Mouse (Mus musculus): ENCODE data around the gene Cherp.

The Cherp gene

DNA sequence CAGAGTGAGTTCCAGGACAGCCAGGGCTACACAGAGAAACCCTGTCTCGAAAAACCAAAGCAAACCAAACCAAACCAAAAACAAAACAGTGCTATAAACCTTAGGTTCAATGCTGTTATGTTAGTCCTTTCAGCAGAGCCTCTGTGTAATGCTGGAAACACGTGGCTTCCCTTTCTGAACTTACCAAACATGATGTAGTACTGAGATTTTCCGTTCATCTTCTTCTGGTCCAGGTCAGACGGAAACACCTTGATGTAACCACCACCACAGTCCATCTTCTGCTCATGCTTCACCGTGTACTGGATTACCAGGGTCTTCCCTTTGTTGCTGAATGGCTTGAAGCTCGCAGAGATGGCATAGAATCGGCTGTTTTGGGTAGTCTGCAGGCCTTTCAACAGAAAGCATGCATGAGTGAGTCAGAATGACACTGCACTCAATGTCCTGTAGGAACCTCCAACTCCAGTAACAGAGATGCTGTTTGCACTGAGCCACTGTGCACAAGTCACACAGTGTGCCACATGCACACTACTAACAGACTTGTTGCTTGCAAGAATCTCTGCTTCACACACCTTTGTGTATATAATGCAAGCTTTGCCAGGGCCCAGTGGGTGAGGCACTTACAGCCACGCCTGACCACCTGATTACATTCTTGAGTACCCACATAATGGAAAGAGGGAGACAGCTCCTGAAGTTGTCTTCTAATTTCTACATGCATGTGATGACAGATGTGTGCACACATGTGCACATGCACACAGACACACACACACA, 36.6 kb downstream of the Cherp start:
- H3K36me3 ChIP-seq (ENCODE audit: insufficient read depth, low read length): no peaks in the 10 kb centered on the region
- H3K9me3 ChIP-seq (ENCODE audit: low read length): no peaks in the 10 kb centered on the region
- TF ChIP-seq CTCF (conservative IDR thresholded peaks at IDR 0.05; ENCODE audit: low read length): no peak
- TF ChIP-seq NANOG (IDR thresholded peaks at IDR 0.05; ENCODE audit: borderline replicate concordance, low read length): no peak
- TF ChIP-seq POU5F1 (IDR thresholded peaks at IDR 0.05; ENCODE audit: borderline replicate concordance, low read length): no peak

DNA sequence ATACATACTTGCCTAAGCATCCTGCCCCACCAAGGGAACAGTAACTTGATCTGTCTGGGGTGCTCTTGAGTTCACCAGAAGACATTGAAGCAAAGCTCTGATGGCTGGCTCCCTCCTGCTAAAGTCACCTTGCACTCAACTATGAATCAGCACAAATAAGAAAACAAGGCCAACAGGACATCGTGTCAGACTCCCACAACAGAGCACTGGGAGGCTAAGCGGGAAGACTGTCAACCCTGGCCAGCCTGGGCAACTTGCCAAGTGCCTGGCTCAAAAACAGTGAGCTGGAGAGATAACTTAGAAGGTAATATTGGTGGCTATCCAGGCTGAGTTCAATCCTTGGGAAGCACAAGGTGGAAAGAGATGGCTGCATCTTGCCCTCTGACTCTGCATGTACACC, 40.1 kb downstream of the Cherp start:
- no peaks in the 10 kb centered on the region for H3K27me3 ChIP-seq (ENCODE audit: insufficient read depth, low read length)
- H3K36me3 ChIP-seq (ENCODE audit: insufficient read depth, low read length): no peaks in the 10 kb centered on the region
- H3K4me1 ChIP-seq (replicated peaks; ENCODE audit: low read depth, low read length): peaks cover 13% of the 10 kb centered on the region
- no peak overlapping the region for H3K4me3 ChIP-seq (replicated peaks; ENCODE audit: low read length)
- TF ChIP-seq NANOG (IDR thresholded peaks at IDR 0.05; ENCODE audit: borderline replicate concordance, low read length) (no peak), POU5F1 (IDR thresholded peaks at IDR 0.05; ENCODE audit: borderline replicate concordance, low read length) (no peak), CTCF (conservative IDR thresholded peaks at IDR 0.05; ENCODE audit: low read length) (no peak)
- no peaks in the 10 kb centered on the region for H3K9me3 ChIP-seq (ENCODE audit: low read length)

More for the DNA sequence above, 36.6 kb downstream of the Cherp start:
- Histone ChIP-seq H3K4me1 (replicated peaks; ENCODE audit: low read depth, low read length) (peaks cover 21% of the 10 kb centered on the region), H3K4me3 (replicated peaks; ENCODE audit: low read length) (no peak overlapping the region), H3K27me3 (ENCODE audit: insufficient read depth, low read length) (no peaks in the 10 kb centered on the region)

DNA sequence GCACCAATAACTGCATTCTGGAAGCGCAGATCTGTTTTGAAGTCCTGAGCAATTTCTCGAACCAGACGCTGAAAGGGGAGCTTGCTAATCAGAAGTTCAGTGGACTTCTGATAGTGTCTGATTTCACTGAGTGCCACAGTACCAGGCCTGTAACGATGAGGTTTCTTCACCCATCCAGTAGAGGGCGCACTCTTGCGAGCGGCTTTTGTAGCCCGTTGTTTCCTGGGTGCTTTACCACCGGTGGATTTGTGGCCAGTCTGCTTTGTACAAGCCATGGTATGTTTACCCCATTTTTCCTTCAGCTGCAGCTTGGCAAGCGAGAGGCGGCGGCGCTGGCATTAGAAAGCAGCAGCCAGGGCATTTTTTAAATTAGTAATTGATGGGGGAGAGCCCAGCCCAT, 45.4 kb downstream of the Cherp start:
- H3K27me3 ChIP-seq (ENCODE audit: insufficient read depth, low read length): peaks cover 2% of the 10 kb centered on the region; the same call in 1 of the 2 replicates
- H3K4me1 ChIP-seq (replicated peaks; ENCODE audit: low read depth, low read length): peaks cover 2% of the 10 kb centered on the region; the same call in 1 of the 2 replicates
- no peaks in the 10 kb centered on the region for H3K9me3 ChIP-seq (ENCODE audit: low read length)
- no peaks in the 10 kb centered on the region for H3K36me3 ChIP-seq (ENCODE audit: insufficient read depth, low read length)
- H3K4me3 ChIP-seq (replicated peaks; ENCODE audit: low read length): peak overlapping the region; percentile 46; the same call in 1 of the 2 replicates
- no peak for TF ChIP-seq POU5F1 (IDR thresholded peaks at IDR 0.05; ENCODE audit: borderline replicate concordance, low read length)
- TF ChIP-seq CTCF (conservative IDR thresholded peaks at IDR 0.05; ENCODE audit: low read length): peak; percentile 51

DNA sequence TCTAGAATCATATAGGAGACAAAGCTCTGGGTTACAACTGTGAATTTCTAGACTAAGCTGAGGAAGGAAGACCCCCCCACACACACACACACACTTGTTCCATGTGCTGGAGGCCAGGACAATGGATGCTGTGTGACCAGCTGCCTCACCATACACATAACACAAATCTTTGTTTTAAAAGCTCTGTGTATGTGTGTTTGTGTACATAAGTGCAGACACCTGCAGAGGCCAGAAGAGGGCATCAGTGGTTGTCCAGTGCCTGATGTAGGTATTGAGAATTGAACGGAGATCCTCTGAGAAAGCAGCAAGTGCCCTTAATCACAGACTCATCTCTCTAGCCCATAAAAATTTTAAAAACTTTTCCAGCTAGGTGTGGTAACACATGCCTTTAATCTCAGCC, 52.1 kb downstream of the Cherp start:
- Histone ChIP-seq H3K9me3 (ENCODE audit: low read length) (no peaks in the 10 kb centered on the region), H3K4me1 (replicated peaks; ENCODE audit: low read depth, low read length) (peaks cover 42% of the 10 kb centered on the region), H3K36me3 (ENCODE audit: insufficient read depth, low read length) (peaks cover 22% of the 10 kb centered on the region), H3K4me3 (replicated peaks; ENCODE audit: low read length) (no peak overlapping the region), H3K27me3 (ENCODE audit: insufficient read depth, low read length) (peaks cover 2% of the 10 kb centered on the region; the same call in 1 of the 2 replicates)
- TF ChIP-seq CTCF (conservative IDR thresholded peaks at IDR 0.05; ENCODE audit: low read length): peak; percentile 26; the same call in 1 of the 2 replicates
- no peak for TF ChIP-seq POU5F1 (IDR thresholded peaks at IDR 0.05; ENCODE audit: borderline replicate concordance, low read length)

DNA sequence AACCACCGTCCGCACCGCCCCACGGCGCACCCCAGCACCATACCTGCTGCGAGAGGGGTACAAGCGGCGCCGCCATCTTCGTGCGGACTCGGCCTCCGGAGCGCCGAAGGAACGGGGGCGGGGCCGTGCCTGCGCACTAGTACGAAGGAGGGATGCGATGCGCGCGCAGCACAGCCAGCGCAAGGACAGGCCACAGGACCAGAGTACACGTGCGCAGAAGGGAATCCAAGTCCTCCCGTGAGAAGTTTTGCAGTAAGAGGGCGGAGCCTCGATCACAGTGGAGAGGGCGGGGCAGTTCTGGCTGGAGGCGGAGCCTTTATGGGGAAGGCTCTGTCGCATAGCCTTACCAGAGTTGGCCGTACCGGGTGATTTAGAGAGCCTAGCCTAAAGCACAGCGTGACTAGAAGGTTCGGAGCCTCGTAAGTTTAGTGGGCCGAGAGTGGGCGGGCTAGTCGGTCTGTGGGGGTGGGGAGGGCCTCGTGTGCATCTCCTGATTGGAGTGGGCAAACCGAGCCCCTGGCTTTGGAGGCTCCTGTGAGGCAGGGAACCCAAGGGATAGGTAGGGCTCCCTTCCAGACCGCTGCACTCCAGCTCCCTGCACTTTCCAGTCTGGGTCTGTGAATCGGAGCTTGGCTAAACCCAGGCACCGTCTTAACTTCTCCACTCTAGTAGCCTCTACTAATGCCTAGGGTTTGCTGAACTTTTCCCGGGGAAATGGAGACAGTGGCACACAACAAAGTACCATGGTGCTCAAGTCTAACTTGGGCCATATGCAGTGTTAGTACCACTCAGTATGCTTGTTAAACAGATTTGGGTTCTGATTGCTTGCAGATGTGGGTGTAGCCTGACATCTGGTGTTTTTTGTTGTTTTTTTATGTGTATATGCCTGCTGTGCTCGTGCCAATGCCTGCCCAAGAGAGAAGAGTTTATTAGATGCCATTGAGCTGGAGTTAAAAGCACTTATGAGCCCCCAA, 53.4 kb downstream of the Cherp start, which contains the start of gene Eps15l1:
Eps15l1 (minus strand) TSS at position 99 of the 974 bp plus-strand sequence.
- Histone ChIP-seq H3K4me3 (replicated peaks; ENCODE audit: low read length) (peak within 1 kb of the TSS; percentile 86), H3K9me3 (ENCODE audit: low read length) (no peaks in the 10 kb centered on the region), H3K4me1 (replicated peaks; ENCODE audit: low read depth, low read length) (peaks cover 55% of the 10 kb centered on the region), H3K36me3 (ENCODE audit: insufficient read depth, low read length) (peaks cover 34% of the 10 kb centered on the region), H3K27me3 (ENCODE audit: insufficient read depth, low read length) (no peaks in the 10 kb centered on the region)
- TF ChIP-seq CTCF (conservative IDR thresholded peaks at IDR 0.05; ENCODE audit: low read length): no peak
- TF ChIP-seq NANOG (IDR thresholded peaks at IDR 0.05; ENCODE audit: borderline replicate concordance, low read length): no peak
- no peak for TF ChIP-seq POU5F1 (IDR thresholded peaks at IDR 0.05; ENCODE audit: borderline replicate concordance, low read length)

DNA sequence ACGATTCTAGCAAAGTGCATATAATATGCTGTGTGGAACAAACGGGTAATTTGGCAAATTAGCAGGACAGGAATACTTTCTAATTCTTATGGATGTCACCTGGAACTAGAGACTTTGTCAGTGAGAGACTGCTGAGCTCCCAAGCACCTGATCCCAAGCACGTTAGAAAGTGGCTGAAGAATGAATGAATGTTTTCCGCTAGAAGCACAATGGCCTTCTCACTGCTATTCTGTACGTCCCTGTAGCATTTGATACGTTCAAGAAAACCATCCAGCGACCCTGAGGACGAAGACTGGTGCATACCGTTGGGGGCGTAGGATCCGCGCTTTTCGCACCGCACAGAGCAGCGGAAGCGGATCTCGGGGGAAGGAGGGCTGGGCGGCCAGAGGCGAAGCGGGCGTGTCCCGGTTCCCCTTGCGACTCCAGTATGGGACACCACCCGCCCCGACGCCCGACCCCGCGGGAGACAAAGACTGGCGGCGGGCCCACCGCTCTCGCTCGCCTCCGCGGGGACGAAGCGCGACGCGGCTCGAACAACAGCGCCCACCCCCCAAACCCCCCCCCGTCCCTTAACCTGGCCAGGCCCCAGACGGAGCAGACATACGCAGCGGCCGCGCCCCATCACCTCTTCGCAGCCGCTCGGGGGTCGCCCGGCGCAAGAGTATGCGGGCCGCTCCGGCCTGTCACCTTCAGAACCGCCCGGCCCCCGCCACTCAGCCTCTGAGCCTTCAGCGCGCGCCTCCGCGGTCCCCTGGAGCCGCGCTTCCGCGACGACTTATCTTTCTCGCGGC, 54.3 kb downstream of the Cherp start:
- peak overlapping the region; percentile 86 for H3K4me3 ChIP-seq (replicated peaks; ENCODE audit: low read length)
- H3K9me3 ChIP-seq (ENCODE audit: low read length): no peaks in the 10 kb centered on the region
- peaks cover 34% of the 10 kb centered on the region for H3K36me3 ChIP-seq (ENCODE audit: insufficient read depth, low read length)
- TF ChIP-seq NANOG (IDR thresholded peaks at IDR 0.05; ENCODE audit: borderline replicate concordance, low read length) (no peak), POU5F1 (IDR thresholded peaks at IDR 0.05; ENCODE audit: borderline replicate concordance, low read length) (no peak), CTCF (conservative IDR thresholded peaks at IDR 0.05; ENCODE audit: low read length) (no peak)
- no peaks in the 10 kb centered on the region for H3K27me3 ChIP-seq (ENCODE audit: insufficient read depth, low read length)
- H3K4me1 ChIP-seq (replicated peaks; ENCODE audit: low read depth, low read length): peaks cover 64% of the 10 kb centered on the region

DNA sequence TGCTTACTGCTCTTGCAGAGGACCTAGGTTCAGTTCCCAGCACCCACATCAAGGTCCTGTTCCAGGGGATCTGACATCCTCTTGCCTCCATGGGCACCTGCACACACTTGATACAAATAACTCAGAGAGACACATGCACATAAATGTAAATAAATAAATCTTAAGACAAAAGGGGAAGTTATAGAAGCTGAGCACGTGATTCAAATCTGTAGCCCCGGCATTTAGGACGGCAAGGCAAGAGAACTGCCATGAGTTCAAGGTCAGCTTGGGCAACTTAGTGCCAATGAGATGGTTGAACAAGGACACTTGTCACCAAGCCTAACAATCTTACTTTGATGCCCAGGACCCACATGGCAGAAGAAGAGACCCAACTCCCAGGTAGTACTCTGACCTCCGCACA, 57.0 kb downstream of the Cherp start:
- peaks cover 52% of the 10 kb centered on the region for H3K36me3 ChIP-seq (ENCODE audit: insufficient read depth, low read length)
- no peaks in the 10 kb centered on the region for H3K9me3 ChIP-seq (ENCODE audit: low read length)
- H3K4me1 ChIP-seq (replicated peaks; ENCODE audit: low read depth, low read length): peaks cover 84% of the 10 kb centered on the region
- no peak for TF ChIP-seq NANOG (IDR thresholded peaks at IDR 0.05; ENCODE audit: borderline replicate concordance, low read length)
- TF ChIP-seq POU5F1 (IDR thresholded peaks at IDR 0.05; ENCODE audit: borderline replicate concordance, low read length): no peak
- no peak for TF ChIP-seq CTCF (conservative IDR thresholded peaks at IDR 0.05; ENCODE audit: low read length)
- H3K4me3 ChIP-seq (replicated peaks; ENCODE audit: low read length): no peak overlapping the region
- no peaks in the 10 kb centered on the region for H3K27me3 ChIP-seq (ENCODE audit: insufficient read depth, low read length)
